Mouse (Mus musculus) neural tube, embryonic 12.5 days (tissue): ENCODE data around the gene Adamts8. TPM values are rescaled to one million over a fixed set of nuclear protein-coding genes. Genes with fewer than 3 reads are reported as not detected.
A peak's percentile ranks its signal among the peaks of the same experiment; 100 is the strongest.

Source experiments
- ATAC-seq: fragments of 200-750 bp; cut with Nextera tagmentation; 2 replicates; pipeline ENCODE4 v1.8.0; 2017; ENCODE audit warnings: low read depth, mild to moderate bottlenecking, moderate TSS enrichment, moderate library complexity; ENCODE audit not compliant: low FRiP score
- H3K27ac ChIP-seq: fragments of 300-500 bp; sonication (generic); 2 replicates; pipeline ENCODE4 v1.5.1; 2016
- H3K27me3 ChIP-seq: fragments of 300-500 bp; sonication (generic); replicated peaks from 2 replicates; pipeline ENCODE4 v1.6.1; 2016; ENCODE audit warnings: mild to moderate bottlenecking
- H3K36me3 ChIP-seq: fragments of 300-500 bp; sonication (generic); 2 replicates; pipeline ENCODE4 v1.6.1; 2016; ENCODE audit warnings: mild to moderate bottlenecking
- H3K4me1 ChIP-seq: fragments of 300-500 bp; sonication (generic); 2 replicates; pipeline ENCODE4 v1.6.1; 2016
- H3K4me2 ChIP-seq: fragments of 300-500 bp; sonication (generic); replicated peaks from 2 replicates; pipeline ENCODE4 v1.6.1; 2016; ENCODE audit warnings: mild to moderate bottlenecking
- H3K4me3 ChIP-seq: fragments of 300-500 bp; sonication (generic); 2 replicates; pipeline ENCODE4 v1.5.1; 2016
- H3K9ac ChIP-seq: fragments of 300-500 bp; sonication (generic); 2 replicates; pipeline ENCODE4 v1.6.1; 2016; ENCODE audit warnings: mild to moderate bottlenecking
- H3K9me3 ChIP-seq: fragments of 300-500 bp; sonication (generic); 2 replicates; pipeline ENCODE4 v1.6.1; 2016; ENCODE audit warnings: mild to moderate bottlenecking
- WGBS: fragments of 180-500 bp; shearing (Covaris S2); methylation state at CpG from one replicate; pipeline ENCODE4 v1.1.7; 2016; 5-methylcytosine and 5-hydroxymethylcytosine counted together
- polyA plus RNA-seq: library from polyadenylated mRNA; unstranded; fragments of >200 nt; fragmentation: Nextera tagmentation; extraction: Ambion mirVana; gene quantifications from 2 replicates; pipeline ENCODE4 v1.2.1, GENCODE M21; 2016

Gene Adamts8
- polyA plus RNA-seq, 1 experiment from 2014 or later, result 1.2 TPM

DNA sequence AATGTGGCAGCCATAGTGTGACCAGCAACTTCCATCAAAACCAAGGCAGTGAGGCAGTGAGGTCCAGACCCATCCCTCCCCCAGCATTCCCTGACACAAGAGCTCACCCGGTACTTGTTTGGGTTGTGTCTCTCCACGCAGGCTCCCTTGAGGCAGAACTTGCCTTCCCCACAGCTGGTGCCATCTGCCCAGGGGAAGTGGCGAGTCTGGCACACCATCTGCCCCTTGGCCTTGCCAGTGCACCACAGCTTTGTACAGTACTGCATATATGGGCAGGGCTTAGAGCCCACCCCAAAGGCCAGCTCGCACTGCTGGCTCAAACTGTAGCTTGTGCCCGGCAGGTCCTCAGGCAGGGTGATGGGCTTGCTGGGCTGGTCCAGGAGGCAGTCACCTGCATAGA is 31.9 kb upstream of the Adamts8 start:
- no peaks in the 10 kb centered on the region for H3K4me1 ChIP-seq
- H3K4me3 ChIP-seq, result no peak overlapping the region
- H3K27ac ChIP-seq, result no peak overlapping the region
- no peaks in the 10 kb centered on the region for H3K9me3 ChIP-seq
- ATAC-seq, result peak; percentile 17; the same call in 1 of the 2 replicates
- no peaks in the 10 kb centered on the region for H3K36me3 ChIP-seq
- no peak overlapping the region for H3K9ac ChIP-seq
- H3K4me2 ChIP-seq, result no peak overlapping the region
- 84% methylated on average over 5 of the region's 5 CpGs for WGBS
- H3K27me3 ChIP-seq, result no peaks in the 10 kb centered on the region; the same call in 1 of the 2 replicates

GRCm38 (mm10) chr9:30912161-30912560 is 30.2 kb upstream of the Adamts8 start:
- no peaks in the 10 kb centered on the region for H3K4me1 ChIP-seq
- H3K9ac ChIP-seq, result no peak overlapping the region
- H3K4me3 ChIP-seq, result no peak overlapping the region
- H3K27ac ChIP-seq, result no peak overlapping the region
- H3K27me3 ChIP-seq, result no peaks in the 10 kb centered on the region; the same call in 1 of the 2 replicates
- no peak for ATAC-seq
- no peaks in the 10 kb centered on the region for H3K36me3 ChIP-seq
- H3K9me3 ChIP-seq, result no peaks in the 10 kb centered on the region
- H3K4me2 ChIP-seq, result no peak overlapping the region
- WGBS, result 85% methylated on average over 3 of the region's 3 CpGs

- Histone ChIP-seq H3K9ac (no peak overlapping the region), H3K4me2 (no peak overlapping the region), H3K36me3 (no peaks in the 10 kb centered on the region), H3K27ac (no peak overlapping the region), H3K4me1 (0 out of 2 replicates have a peak, but pooled peaks cover 1% of the 10 kb centered on the region), H3K4me3 (no peak overlapping the region), H3K27me3 (no peaks in the 10 kb centered on the region; the same call in 1 of the 2 replicates), H3K9me3 (no peaks in the 10 kb centered on the region)
- WGBS, result 55% methylated on average over 3 of the region's 3 CpGs
- no peak for ATAC-seq
These were observed 28.9 kb upstream of the Adamts8 start for GRCm38 (mm10) chr9:30913429-30913828.

GRCm38 (mm10) chr9:30914241-30914640 is 28.1 kb upstream of the Adamts8 start:
- no peak for ATAC-seq
- H3K9me3 ChIP-seq, result no peaks in the 10 kb centered on the region
- 91% methylated on average over 2 of the region's 2 CpGs for WGBS

GRCm38 (mm10) chr9:30916266-30916968 is 25.9 kb upstream of the Adamts8 start:
- H3K9me3 ChIP-seq, result no peaks in the 10 kb centered on the region
- no peak overlapping the region for H3K4me2 ChIP-seq
- no peak overlapping the region for H3K4me3 ChIP-seq
- H3K4me1 ChIP-seq, result peaks cover 8% of the 10 kb centered on the region
- H3K36me3 ChIP-seq, result no peaks in the 10 kb centered on the region
- 89% methylated on average over 6 of the region's 6 CpGs for WGBS
- H3K27ac ChIP-seq, result no peak overlapping the region
- ATAC-seq, result no peak
- H3K27me3 ChIP-seq, result peaks cover 8% of the 10 kb centered on the region
- no peak overlapping the region for H3K9ac ChIP-seq

More at GRCm38 (mm10) chr9:30914241-30914640, 28.1 kb upstream of the Adamts8 start:
- Histone ChIP-seq H3K4me2 (no peak overlapping the region), H3K4me1 (0 out of 2 replicates have a peak, but pooled peaks cover 4% of the 10 kb centered on the region), H3K9ac (no peak overlapping the region), H3K27me3 (no peaks in the 10 kb centered on the region; the same call in 1 of the 2 replicates), H3K27ac (no peak overlapping the region), H3K4me3 (no peak overlapping the region), H3K36me3 (no peaks in the 10 kb centered on the region)

DNA sequence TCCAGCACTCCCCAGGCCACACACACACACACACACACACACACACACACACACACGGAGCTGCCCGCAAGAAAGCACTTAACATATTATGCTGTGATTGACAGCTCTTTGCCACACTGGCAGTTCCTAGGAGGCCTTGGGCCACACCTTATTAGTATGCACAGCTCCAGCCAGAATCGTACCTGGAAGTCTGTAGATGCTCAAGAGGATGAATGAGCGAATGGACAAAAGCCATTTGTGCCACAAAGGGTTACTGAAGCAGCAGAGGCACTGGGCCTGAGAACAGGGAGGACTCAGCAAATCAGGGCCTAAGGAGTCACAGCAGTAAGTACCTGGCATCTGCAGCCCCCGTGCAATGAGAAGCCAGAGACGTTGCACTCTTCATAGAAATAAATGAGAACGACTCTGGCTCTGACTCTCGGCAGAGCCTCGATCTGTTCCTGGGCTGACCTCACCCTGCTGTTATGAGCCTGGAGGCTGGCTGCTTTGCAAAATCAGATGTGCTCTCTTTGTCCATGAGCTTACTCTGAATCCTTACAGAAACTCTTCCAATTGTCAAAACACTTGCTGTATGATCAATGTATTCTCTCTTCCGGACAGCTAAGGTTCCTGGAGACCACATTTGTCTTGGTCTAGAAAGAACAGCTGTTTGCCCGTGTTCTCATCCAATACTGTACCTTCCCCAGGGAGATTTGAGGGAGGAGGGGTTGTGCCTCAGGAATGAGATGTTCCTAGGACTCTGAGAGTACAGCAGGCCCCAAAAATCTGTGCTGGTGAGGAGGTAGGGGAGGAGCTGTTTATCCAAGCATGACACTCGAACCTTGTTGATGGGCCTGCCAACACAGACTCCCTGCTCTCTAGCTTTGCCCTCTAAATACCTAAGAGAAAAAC is 23.7 kb upstream of the Adamts8 start:
- H3K4me3 ChIP-seq, result no peak overlapping the region
- H3K4me2 ChIP-seq, result peak overlapping the region; percentile 10; the same call in 1 of the 2 replicates
- peaks cover 20% of the 10 kb centered on the region for H3K27me3 ChIP-seq
- no peaks in the 10 kb centered on the region for H3K9me3 ChIP-seq
- no peak overlapping the region for H3K27ac ChIP-seq
- H3K36me3 ChIP-seq, result no peaks in the 10 kb centered on the region
- no peak for ATAC-seq
- no peak overlapping the region for H3K9ac ChIP-seq
- peaks cover 16% of the 10 kb centered on the region for H3K4me1 ChIP-seq
- WGBS, result 62% methylated on average over 12 of the region's 12 CpGs

GRCm38 (mm10) chr9:30919686-30920085 is 22.7 kb upstream of the Adamts8 start:
- Histone ChIP-seq H3K4me3 (no peak overlapping the region), H3K27me3 (peaks cover 20% of the 10 kb centered on the region), H3K4me1 (peaks cover 16% of the 10 kb centered on the region), H3K36me3 (no peaks in the 10 kb centered on the region), H3K9ac (no peak overlapping the region), H3K27ac (no peak overlapping the region), H3K4me2 (peak overlapping the region; percentile 10; the same call in 1 of the 2 replicates), H3K9me3 (no peaks in the 10 kb centered on the region)
- 86% methylated on average over 9 of the region's 9 CpGs for WGBS
- ATAC-seq, result no peak

GRCm38 (mm10) chr9:30920736-30921135 is 21.6 kb upstream of the Adamts8 start:
- Histone ChIP-seq H3K4me2 (0 out of 2 replicates have a peak overlapping the region, but pooled peaks have one; percentile 4), H3K4me3 (no peak overlapping the region)
- WGBS, result 14% methylated on average over 6 of the region's 6 CpGs

GRCm38 (mm10) chr9:30921261-30922103 is 20.9 kb upstream of the Adamts8 start:
- peaks cover 20% of the 10 kb centered on the region for H3K27me3 ChIP-seq
- peak overlapping the region; percentile 46 for H3K9ac ChIP-seq
- peaks cover 16% of the 10 kb centered on the region for H3K4me1 ChIP-seq
- no peaks in the 10 kb centered on the region for H3K36me3 ChIP-seq
- ATAC-seq, result peak; percentile 57
- no peaks in the 10 kb centered on the region for H3K9me3 ChIP-seq
- H3K27ac ChIP-seq, result no peak overlapping the region
- H3K4me2 ChIP-seq, result peak overlapping the region; percentile 97
- H3K4me3 ChIP-seq, result peak overlapping the region; percentile 54
- whole genome bisulfite sequencing, result 5% methylated on average over 56 of the region's 56 CpGs

More at GRCm38 (mm10) chr9:30920736-30921135, 21.6 kb upstream of the Adamts8 start:
- no peaks in the 10 kb centered on the region for H3K9me3 ChIP-seq
- no peak overlapping the region for H3K27ac ChIP-seq
- no peaks in the 10 kb centered on the region for H3K36me3 ChIP-seq
- no peak for ATAC-seq
- peaks cover 16% of the 10 kb centered on the region for H3K4me1 ChIP-seq
- peaks cover 20% of the 10 kb centered on the region for H3K27me3 ChIP-seq
- H3K9ac ChIP-seq, result no peak overlapping the region

DNA sequence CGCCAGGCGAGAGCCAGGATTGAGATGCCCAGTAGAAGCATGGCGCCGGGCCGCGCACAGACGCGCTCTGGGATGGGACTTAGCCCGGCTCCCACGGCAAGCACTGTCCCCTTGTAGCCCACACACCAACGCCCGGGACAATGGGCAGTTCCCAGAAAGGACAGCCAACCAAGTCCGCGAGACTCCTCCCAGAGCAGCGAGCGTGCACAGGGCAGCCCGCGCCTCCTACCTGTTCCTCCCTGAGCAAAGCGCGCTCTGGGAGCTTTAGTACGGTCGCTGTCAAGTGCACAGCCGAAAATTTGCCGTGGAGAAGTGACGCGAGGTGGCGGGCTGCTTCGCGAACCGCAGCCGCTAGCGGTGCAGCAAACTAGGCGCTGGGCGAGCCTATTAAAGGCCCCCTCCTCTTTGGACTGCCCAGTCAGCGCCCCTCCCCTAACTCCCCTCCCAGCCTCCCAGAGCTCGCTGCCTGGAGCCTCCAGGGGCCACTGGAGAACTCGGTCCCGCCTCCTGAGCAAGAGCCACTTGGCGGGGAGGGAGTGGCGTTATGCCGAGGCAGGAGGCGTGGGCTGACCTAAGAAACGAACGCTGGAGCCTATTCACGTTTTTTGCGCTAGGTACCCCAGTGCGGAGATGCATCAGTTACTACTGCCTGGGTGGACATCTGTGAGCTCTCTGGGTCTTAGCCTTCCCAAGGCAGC is 20.0 kb upstream of the Adamts8 start, which contains the start of gene Adamts15:
TSS of gene Adamts15 (minus strand) at position 256 of the 698 bp plus-strand sequence.
- H3K4me2 ChIP-seq, result peak within 1 kb of the TSS; percentile 97
- WGBS, result 1% methylated on average over 47 of the region's 47 CpGs
- ATAC-seq, result peak; percentile 75

DNA sequence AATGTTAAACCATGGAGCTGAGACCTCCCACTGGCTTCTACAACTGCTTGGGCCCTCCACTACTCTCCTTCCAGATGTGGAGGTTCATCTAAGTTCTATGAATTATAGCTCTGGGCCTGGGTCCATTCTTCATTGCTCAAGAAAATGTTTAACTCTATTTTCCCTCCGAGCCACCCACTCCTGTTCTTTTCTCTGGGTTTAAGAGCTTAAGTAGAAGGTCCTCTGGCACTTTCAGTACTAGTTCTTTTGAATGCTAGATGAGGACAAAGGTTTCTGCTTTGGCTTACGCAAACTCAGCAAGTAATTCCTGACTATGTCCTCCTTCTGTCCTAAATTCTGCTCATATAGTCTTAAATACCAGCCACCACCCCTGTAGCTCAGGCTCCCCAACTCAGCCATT is 13.6 kb upstream of the Adamts8 start:
- H3K36me3 ChIP-seq, result no peaks in the 10 kb centered on the region
- ATAC-seq, result no peak
- H3K4me1 ChIP-seq, result no peaks in the 10 kb centered on the region
- H3K4me2 ChIP-seq, result no peak overlapping the region
- H3K9me3 ChIP-seq, result no peaks in the 10 kb centered on the region
- H3K4me3 ChIP-seq, result no peak overlapping the region
- H3K9ac ChIP-seq, result no peak overlapping the region
- H3K27me3 ChIP-seq, result no peaks in the 10 kb centered on the region
- WGBS, result 93% methylated on average over 2 of the region's 2 CpGs
- H3K27ac ChIP-seq, result no peak overlapping the region

More for the DNA sequence above, 20.0 kb upstream of the Adamts8 start, which contains the start of gene Adamts15:
- H3K36me3 ChIP-seq, result no peaks in the 10 kb centered on the region
- H3K4me1 ChIP-seq, result peaks cover 16% of the 10 kb centered on the region
- H3K9me3 ChIP-seq, result no peaks in the 10 kb centered on the region
- H3K9ac ChIP-seq, result peak within 1 kb of the TSS; percentile 46
- H3K4me3 ChIP-seq, result peak within 1 kb of the TSS; percentile 54
- peaks cover 20% of the 10 kb centered on the region for H3K27me3 ChIP-seq
- H3K27ac ChIP-seq, result no peak within 1 kb of the TSS
